Mouse (Mus musculus): ENCODE data around the gene Gm49403.

DNA sequence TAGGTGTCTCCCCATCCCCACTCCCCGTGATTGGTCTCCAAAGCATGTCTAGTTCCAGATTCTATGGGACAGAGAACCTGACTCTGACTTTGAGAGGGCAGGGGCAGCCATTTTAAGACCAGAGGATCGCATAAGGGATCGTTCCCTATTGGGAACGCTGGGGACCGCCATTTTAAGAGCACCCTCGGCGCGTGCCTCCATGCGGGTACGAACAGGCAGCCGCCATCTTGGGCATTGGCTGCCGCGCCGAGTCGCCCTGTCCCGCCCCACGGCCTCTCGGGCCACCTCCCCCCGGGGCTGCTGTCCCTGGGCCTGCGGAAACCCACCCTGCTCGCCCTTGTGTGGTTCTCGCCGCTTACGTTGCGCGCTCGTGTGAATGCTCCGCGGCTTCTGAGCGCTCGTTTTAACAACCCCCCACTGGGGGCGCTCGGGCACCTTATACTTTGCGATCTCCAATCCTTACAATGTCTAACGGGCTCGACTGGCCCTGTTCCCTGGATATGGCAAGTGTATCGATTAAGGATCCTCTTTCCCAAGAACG, 46.4 kb upstream of the Gm49403 start, which contains the start of gene Bscl2:
- TF ChIP-seq CTCF (IDR thresholded peaks at IDR 0.05; ENCODE audit: low read depth, low read length) (peak; percentile 50), POLR2A (IDR thresholded peaks at IDR 0.05; ENCODE audit: extremely low read depth, insufficient read depth, low read length) (no peak)
